Mouse (Mus musculus) cerebellum, adult 2 months (tissue): Measurements from ENCODE around the gene Esrrb. TPM values are rescaled to one million over a fixed set of nuclear protein-coding genes. Genes with fewer than 3 reads are reported as not detected.

ENCODE experiments used
- DNase-seq, 2 experiments: peaks; one replicate each; pipeline ENCODE4 v3.0.0; 2021
- H3K27ac ChIP-seq: fragments of 200-500 bp; 2 replicates; pipeline ENCODE4 v1.5.1; 2012; ENCODE audit warnings: low read length, control low read depth, inconsistent platforms; ENCODE audit not compliant: insufficient read depth
- H3K27me3 ChIP-seq: fragments of 200-500 bp; 2 replicates; pipeline ENCODE4 v1.6.1; 2012; ENCODE audit warnings: inconsistent platforms, mild to moderate bottlenecking, low read length, moderate library complexity; ENCODE audit not compliant: control insufficient read depth, insufficient read depth
- H3K4me1 ChIP-seq: fragments of 200-500 bp; 2 replicates; pipeline ENCODE4 v1.6.1; 2011; ENCODE audit warnings: low read length; ENCODE audit not compliant: control insufficient read depth, insufficient read depth
- H3K4me3 ChIP-seq: fragments of 200-500 bp; replicated peaks from 2 replicates; pipeline ENCODE3; 2011; ENCODE audit warnings: mild to moderate bottlenecking, low read depth, low read length, control low read depth; ENCODE audit not compliant: insufficient read depth
- CTCF ChIP-seq: fragments of 200-500 bp; IDR thresholded peaks from 2 replicates; pipeline ENCODE4 v1.5.1; 2011; ENCODE audit warnings: low read depth, mild to moderate bottlenecking, control low read depth, low read length, moderate library complexity, borderline replicate concordance; ENCODE audit not compliant: insufficient read depth
- POLR2A ChIP-seq: fragments of 200-500 bp; IDR thresholded peaks from 2 replicates; pipeline ENCODE4 v1.6.1; 2011; ENCODE audit warnings: low read length, control low read depth, borderline replicate concordance; ENCODE audit not compliant: insufficient read depth
- WGBS: fragments of 180-500 bp; shearing (Covaris S2); methylation state at CpG from one replicate; pipeline ENCODE4 v1.1.7; 2018; 5-methylcytosine and 5-hydroxymethylcytosine counted together
- polyA plus RNA-seq: library from polyadenylated mRNA; depleted of rRNA; stranded (reverse); fragments of >200 nt; gene quantifications from 2 replicates; pipeline ENCODE4 v1.2.3, GENCODE M21; 2012

Gene Esrrb
- polyA plus RNA-seq, 1 experiment, result 9.8 TPM

- H3K27me3 ChIP-seq, result no peaks in the 10 kb centered on the region; the same call in 1 of the 2 replicates
- TF ChIP-seq CTCF, result no peak
- TF ChIP-seq POLR2A, result no peak
- no peak overlapping the region for H3K4me3 ChIP-seq
- no peaks in the 10 kb centered on the region for H3K4me1 ChIP-seq
- DNase-seq, result no peak
- H3K27ac ChIP-seq, result no peak overlapping the region
- 90% methylated on average over 1 of the region's 1 CpGs for WGBS
These were observed 103.5 kb downstream of the Esrrb start for GRCm38 (mm10) chr12:86464385-86464784.

- TF ChIP-seq CTCF, result no peak
- TF ChIP-seq POLR2A, result no peak
- no peak overlapping the region for H3K27ac ChIP-seq
- WGBS, result 72% methylated on average over 4 of the region's 4 CpGs
- H3K27me3 ChIP-seq, result no peaks in the 10 kb centered on the region; the same call in 1 of the 2 replicates
- no peaks in the 10 kb centered on the region for H3K4me1 ChIP-seq
- no peak for DNase-seq
- no peak overlapping the region for H3K4me3 ChIP-seq
These were observed 105.3 kb downstream of the Esrrb start for GRCm38 (mm10) chr12:86466180-86466579.

DNA sequence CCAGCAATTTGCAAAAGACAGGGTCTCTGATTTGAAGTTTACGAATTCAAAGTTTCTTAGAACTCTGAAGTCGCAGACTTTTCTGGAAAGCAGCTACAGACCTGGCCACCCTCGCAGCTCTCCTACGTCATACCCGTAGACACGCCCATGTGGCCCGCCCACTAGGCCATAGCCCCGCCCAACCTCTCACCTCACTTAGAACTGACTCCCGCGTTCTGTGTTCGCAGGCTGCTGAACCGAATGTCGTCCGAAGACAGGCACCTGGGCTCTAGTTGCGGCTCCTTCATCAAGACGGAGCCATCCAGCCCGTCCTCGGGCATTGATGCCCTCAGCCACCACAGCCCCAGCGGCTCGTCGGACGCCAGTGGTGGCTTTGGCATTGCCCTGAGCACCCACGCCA lies 109.0 kb downstream of the Esrrb start:
- no peak for DNase-seq
- no peaks in the 10 kb centered on the region; the same call in 1 of the 2 replicates for H3K27me3 ChIP-seq
- 64% methylated on average over 23 of the region's 23 CpGs for WGBS
- H3K4me3 ChIP-seq, result no peak overlapping the region
- no peak overlapping the region for H3K27ac ChIP-seq
- TF ChIP-seq CTCF (no peak), POLR2A (no peak)
- no peaks in the 10 kb centered on the region for H3K4me1 ChIP-seq

DNA sequence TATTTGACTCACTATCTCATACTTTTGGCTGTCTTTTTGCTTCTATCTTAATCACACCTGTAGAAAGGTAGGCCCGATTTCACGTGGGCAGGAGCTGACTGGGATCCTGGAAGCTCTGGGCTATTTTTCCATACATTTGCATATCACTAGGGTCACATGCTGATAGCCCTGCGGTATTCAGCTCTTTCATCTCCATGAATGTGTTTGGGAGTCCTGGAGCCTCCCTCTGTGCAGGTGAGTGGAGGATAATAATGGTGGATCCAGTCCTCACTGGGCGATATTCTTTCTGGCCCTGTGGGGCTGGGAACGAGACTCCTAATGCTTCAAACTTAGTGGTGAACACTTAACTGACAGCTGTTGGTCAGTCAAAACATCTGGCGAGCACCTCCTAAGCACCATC lies 110.0 kb downstream of the Esrrb start:
- H3K4me3 ChIP-seq, result no peak overlapping the region
- TF ChIP-seq CTCF (no peak), POLR2A (no peak)
- no peaks in the 10 kb centered on the region for H3K4me1 ChIP-seq
- DNase-seq, result no peak
- WGBS, result 63% methylated on average over 6 of the region's 6 CpGs
- H3K27ac ChIP-seq, result no peak overlapping the region
- no peaks in the 10 kb centered on the region; the same call in 1 of the 2 replicates for H3K27me3 ChIP-seq

- Histone ChIP-seq H3K27ac (no peak overlapping the region), H3K4me3 (no peak overlapping the region), H3K27me3 (no peaks in the 10 kb centered on the region), H3K4me1 (no peaks in the 10 kb centered on the region)
- TF ChIP-seq CTCF (no peak), POLR2A (no peak)
- DNase-seq, result no peak
- 78% methylated on average over 12 of the region's 12 CpGs for WGBS
These were observed 112.7 kb downstream of the Esrrb start for GRCm38 (mm10) chr12:86473630-86474029.

- TF ChIP-seq CTCF (no peak), POLR2A (no peak)
- Histone ChIP-seq H3K4me3 (no peak overlapping the region), H3K4me1 (no peaks in the 10 kb centered on the region), H3K27ac (no peak overlapping the region), H3K27me3 (no peaks in the 10 kb centered on the region)
- 75% methylated on average over 7 of the region's 7 CpGs for WGBS
- DNase-seq, result no peak
These were observed 115.1 kb downstream of the Esrrb start for GRCm38 (mm10) chr12:86475994-86476393.

DNA sequence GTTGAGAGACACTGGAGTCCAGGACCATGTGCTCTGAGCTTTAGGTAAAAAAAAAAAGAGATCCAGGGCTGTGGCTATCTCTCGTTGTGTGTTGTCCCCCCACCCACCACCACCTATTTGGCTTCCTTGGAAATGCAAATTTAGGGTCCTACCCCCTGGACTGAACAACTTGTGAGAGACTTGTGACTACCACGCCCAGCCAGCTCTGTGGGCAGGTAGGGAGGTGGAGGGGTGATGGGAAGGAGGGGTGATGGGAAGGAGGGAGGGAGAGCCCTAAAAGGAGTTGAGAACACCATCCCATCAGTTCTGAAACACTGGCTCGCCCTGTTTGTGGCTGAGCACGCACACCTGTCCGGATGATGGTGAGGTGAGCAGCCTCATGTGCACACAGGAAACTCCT lies 118.0 kb downstream of the Esrrb start:
- DNase-seq, result no peak
- Histone ChIP-seq H3K4me3 (no peak overlapping the region), H3K27me3 (no peaks in the 10 kb centered on the region), H3K27ac (no peak overlapping the region), H3K4me1 (no peaks in the 10 kb centered on the region)
- 88% methylated on average over 5 of the region's 5 CpGs for WGBS
- no peak for TF ChIP-seq POLR2A
- no peak for TF ChIP-seq CTCF

DNA sequence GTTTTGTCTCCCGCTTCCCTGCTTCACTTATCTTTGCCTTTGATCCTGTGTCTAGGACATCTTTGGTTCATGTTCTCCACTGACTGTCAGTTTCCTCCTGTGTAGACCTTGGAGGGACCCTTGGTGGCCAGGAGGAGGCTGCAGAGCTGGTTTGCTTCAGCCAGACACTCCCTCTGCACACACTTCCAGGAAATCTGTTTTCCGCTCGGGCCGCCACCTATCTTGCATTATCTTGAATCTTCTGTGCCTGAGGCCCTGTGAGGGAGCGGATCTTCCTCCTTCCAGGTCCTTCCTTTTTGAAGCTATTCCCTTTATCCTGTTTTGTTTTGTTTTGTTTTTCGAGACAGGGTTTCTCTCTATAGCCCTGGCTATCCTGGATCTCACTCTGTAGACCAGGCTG lies 121.1 kb downstream of the Esrrb start:
- H3K27me3 ChIP-seq, result no peaks in the 10 kb centered on the region
- no peak for TF ChIP-seq POLR2A
- TF ChIP-seq CTCF, result no peak
- H3K27ac ChIP-seq, result no peak overlapping the region
- WGBS, result 94% methylated on average over 6 of the region's 6 CpGs
- H3K4me3 ChIP-seq, result no peak overlapping the region
- H3K4me1 ChIP-seq, result no peaks in the 10 kb centered on the region
- DNase-seq, result no peak
